Mouse (Mus musculus) lung, embryonic 14.5 days (tissue): ENCODE measurements around the gene Prkcz. TPM values are rescaled to one million over a fixed set of nuclear protein-coding genes. Genes with fewer than 3 reads are reported as not detected.
A peak's percentile ranks its signal among the peaks of the same experiment; 100 is the strongest.
"Not testable (repeated sequence)": the region's sequence is repeated elsewhere in the genome, so short reads cannot be mapped to it uniquely, and the experiment has no call there.

Experiments
- ATAC-seq: fragments of 200-750 bp; cut with Nextera tagmentation; 2 replicates; pipeline ENCODE4 v1.8.0; 2017; ENCODE audit warnings: mild to moderate bottlenecking, moderate TSS enrichment, moderate library complexity; ENCODE audit not compliant: insufficient read depth
- DNase-seq: peaks from one replicate; pipeline ENCODE4 v3.0.0-alpha.2; 2015
- H3K27ac ChIP-seq: fragments of 300-500 bp; sonication (generic); 2 replicates; pipeline ENCODE4 v1.5.1; 2014; ENCODE audit warnings: low read depth, mild to moderate bottlenecking, moderate library complexity
- H3K27me3 ChIP-seq: fragments of 300-500 bp; sonication (generic); 2 replicates; pipeline ENCODE4 v1.6.1; 2014; ENCODE audit warnings: low read length, control low read depth; ENCODE audit not compliant: insufficient read depth
- H3K36me3 ChIP-seq: fragments of 300-500 bp; sonication (generic); 2 replicates; pipeline ENCODE4 v1.6.1; 2014; ENCODE audit warnings: control low read depth; ENCODE audit not compliant: insufficient read depth
- H3K4me1 ChIP-seq: fragments of 300-500 bp; sonication (generic); 2 replicates; pipeline ENCODE4 v1.6.1; 2014; ENCODE audit warnings: antibody characterized with exemption, control low read depth; ENCODE audit not compliant: insufficient read depth
- H3K4me2 ChIP-seq: fragments of 300-500 bp; sonication (generic); 2 replicates; pipeline ENCODE4 v1.6.1; 2014; ENCODE audit warnings: mild to moderate bottlenecking
- H3K4me3 ChIP-seq: fragments of 300-500 bp; sonication (generic); 2 replicates; pipeline ENCODE4 v1.5.1; 2014; ENCODE audit warnings: low read depth, low read length
- H3K9ac ChIP-seq: fragments of 300-500 bp; sonication (generic); 2 replicates; pipeline ENCODE4 v1.6.1; 2014
- H3K9me3 ChIP-seq: fragments of 300-500 bp; sonication (generic); 2 replicates; pipeline ENCODE4 v1.6.1; 2016; ENCODE audit warnings: low read depth, low read length, control low read depth
- CTCF ChIP-seq: IDR thresholded peaks from 2 replicates; pipeline ENCODE4 v1.5.1; 2016; ENCODE audit warnings: antibody characterized with exemption, low read depth
- WGBS: fragments of 180-500 bp; shearing (Covaris S2); extraction: QIAGEN DNeasy Blood & Tissue Kit; methylation state at CpG from one replicate; pipeline ENCODE4 v1.1.7; 2014; 5-methylcytosine and 5-hydroxymethylcytosine counted together
- polyA plus RNA-seq: library from polyadenylated mRNA; unstranded; fragments of >200 nt; fragmentation: Nextera tagmentation; extraction: Ambion mirVana; gene quantifications from 2 replicates; pipeline ENCODE4 v1.2.1, GENCODE M21; 2014

The Prkcz gene
- polyA plus RNA-seq, 1 experiment from 2014 or later, result 12.7 TPM

- H3K36me3 ChIP-seq, result no peaks in the 10 kb centered on the region
- ATAC-seq (peak; percentile 90), DNase-seq (peak; percentile 82)
- H3K9me3 ChIP-seq, result no peaks in the 10 kb centered on the region
- no peaks in the 10 kb centered on the region for H3K4me1 ChIP-seq
- H3K4me3 ChIP-seq, result peak overlapping the region; percentile 43
- H3K4me2 ChIP-seq, result peak overlapping the region; percentile 67
- under 1% methylated on average over 16 of the region's 16 CpGs for WGBS
- H3K27me3 ChIP-seq, result peaks cover 25% of the 10 kb centered on the region
- TF ChIP-seq CTCF, result no peak
- peak overlapping the region; percentile 42 for H3K9ac ChIP-seq
- H3K27ac ChIP-seq, result no peak overlapping the region
These were observed 15.6 kb downstream of the Prkcz start for GRCm38 (mm10) chr4:155345608-155345953.

GRCm38 (mm10) chr4:155344716-155345607, 16.2 kb downstream of the Prkcz start:
- DNase-seq (peak; percentile 28), ATAC-seq (peak; percentile 47; the same call in 1 of the 2 replicates)
- Histone ChIP-seq H3K27ac (no peak overlapping the region), H3K27me3 (peaks cover 25% of the 10 kb centered on the region), H3K36me3 (no peaks in the 10 kb centered on the region), H3K4me3 (peak overlapping the region; percentile 43), H3K9ac (peak overlapping the region; percentile 42), H3K9me3 (no peaks in the 10 kb centered on the region), H3K4me2 (peak overlapping the region; percentile 67), H3K4me1 (no peaks in the 10 kb centered on the region)
- no peak for TF ChIP-seq CTCF
- WGBS, result 14% methylated on average over 47 of the region's 47 CpGs

- no peaks in the 10 kb centered on the region for H3K4me1 ChIP-seq
- no peak overlapping the region for H3K4me2 ChIP-seq
- no peak for TF ChIP-seq CTCF
- H3K9me3 ChIP-seq, result no peaks in the 10 kb centered on the region
- no peak overlapping the region; the same call in 1 of the 2 replicates for H3K9ac ChIP-seq
- no peak overlapping the region for H3K4me3 ChIP-seq
- WGBS, result 48% methylated on average over 3 of the region's 3 CpGs
- DNase-seq (no peak), ATAC-seq (no peak)
- H3K27ac ChIP-seq, result no peak overlapping the region
- peaks cover 25% of the 10 kb centered on the region for H3K27me3 ChIP-seq
- no peaks in the 10 kb centered on the region for H3K36me3 ChIP-seq
These were observed 16.9 kb downstream of the Prkcz start for GRCm38 (mm10) chr4:155344299-155344600.

GRCm38 (mm10) chr4:155343415-155344298, 17.5 kb downstream of the Prkcz start:
- Histone ChIP-seq H3K4me1 (no peaks in the 10 kb centered on the region), H3K36me3 (no peaks in the 10 kb centered on the region), H3K4me3 (no peak overlapping the region), H3K4me2 (no peak overlapping the region), H3K9ac (no peak overlapping the region), H3K27ac (no peak overlapping the region), H3K27me3 (peaks cover 25% of the 10 kb centered on the region), H3K9me3 (no peaks in the 10 kb centered on the region)
- 77% methylated on average over 14 of the region's 14 CpGs for WGBS
- ATAC-seq (no peak), DNase-seq (no peak)
- TF ChIP-seq CTCF, result no peak

GRCm38 (mm10) chr4:155336284-155337050, 24.7 kb downstream of the Prkcz start:
- DNase-seq, result no peak
- no peak for TF ChIP-seq CTCF
- no peak overlapping the region for H3K27ac ChIP-seq
- H3K27me3 ChIP-seq, result no peaks in the 10 kb centered on the region
- H3K4me2 ChIP-seq, result no peak overlapping the region
- ATAC-seq, result no peak
- H3K4me3 ChIP-seq, result no peak overlapping the region
- H3K9me3 ChIP-seq, result no peaks in the 10 kb centered on the region
- WGBS, result 82% methylated on average over 12 of the region's 12 CpGs
- H3K4me1 ChIP-seq, result no peaks in the 10 kb centered on the region
- no peaks in the 10 kb centered on the region for H3K36me3 ChIP-seq
- H3K9ac ChIP-seq, result no peak overlapping the region

GRCm38 (mm10) chr4:155332253-155332652, 28.9 kb downstream of the Prkcz start:
- Histone ChIP-seq H3K4me3 (no peak overlapping the region), H3K4me2 (no peak overlapping the region), H3K27me3 (no peaks in the 10 kb centered on the region), H3K4me1 (no peaks in the 10 kb centered on the region), H3K9me3 (no peaks in the 10 kb centered on the region), H3K27ac (no peak overlapping the region), H3K9ac (no peak overlapping the region), H3K36me3 (no peaks in the 10 kb centered on the region)
- 73% methylated on average over 7 of the region's 7 CpGs for WGBS
- DNase-seq (no peak), ATAC-seq (no peak)
- no peak for TF ChIP-seq CTCF

GRCm38 (mm10) chr4:155328385-155328784, 32.8 kb downstream of the Prkcz start:
- not testable (repeated sequence) for ATAC-seq, H3K9ac ChIP-seq, H3K27me3 ChIP-seq, H3K4me2 ChIP-seq, H3K36me3 ChIP-seq, H3K4me1 ChIP-seq, H3K9me3 ChIP-seq, H3K27ac ChIP-seq, DNase-seq, H3K4me3 ChIP-seq
- WGBS, result 82% methylated on average over 10 of the region's 11 CpGs
